In the genomic region with DNA sequence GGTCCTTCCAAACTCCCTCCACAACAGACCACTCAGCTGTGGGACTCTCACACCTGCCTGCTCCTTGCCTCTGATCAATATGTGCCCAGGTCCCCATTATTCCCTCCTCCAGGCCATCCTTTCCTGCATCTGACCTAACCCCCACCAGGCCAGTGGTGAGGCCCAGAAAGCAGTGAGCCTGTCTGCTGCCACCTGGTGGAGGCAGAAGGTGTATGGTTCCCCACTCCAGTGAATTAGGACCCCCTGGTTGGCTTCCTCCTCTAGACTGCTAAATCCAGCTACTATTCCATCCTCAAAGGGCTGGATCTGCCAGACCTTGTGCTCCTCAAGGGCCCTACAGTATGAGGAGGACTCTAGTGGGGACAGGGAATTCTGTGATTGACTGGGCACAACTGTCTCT, we compare ENCODE assay signal across 8 mouse cellular contexts.
DNase-seq lines count a peak whose midpoint lies in the region; ATAC-seq and TF ChIP-seq lines count a peak whose summit lies in the region.

No protein-coding gene starts in this region.

- ATAC-seq in G1E (ENCODE audit: extremely low read depth, insufficient number of reproducible peaks, low FRiP score, poor library complexity, severe bottlenecking) = no peak
- peak; percentile 65 for ATAC-seq in granulocyte monocyte progenitor cell, adult 5-6 weeks (replicated peaks; ENCODE audit: poor library complexity, severe bottlenecking)

- H3K4me1 ChIP-seq in heart, embryonic 10.5 days = peaks cover 11% of the 10 kb centered on the region
- no peaks in the 10 kb centered on the region for H3K4me1 ChIP-seq in G1E (ENCODE audit: insufficient read depth, low read depth, low read length)
- 0 out of 2 replicates have a peak, but pooled peaks cover 4% of the 10 kb centered on the region for H3K4me1 ChIP-seq in midbrain, embryonic 10.5 days
- peaks cover 22% of the 10 kb centered on the region for H3K4me1 ChIP-seq in thymus, adult 2 months (replicated peaks; ENCODE audit: control insufficient read depth, insufficient read depth, low read length)

- H3K27ac ChIP-seq in heart, embryonic 10.5 days = no peak overlapping the region
- no peak overlapping the region for H3K27ac ChIP-seq in midbrain, embryonic 10.5 days (replicated peaks)
- no peak overlapping the region for H3K27ac ChIP-seq in thymus, adult 2 months (ENCODE audit: control insufficient read depth, insufficient read depth, low read length)

- H3K9me3 ChIP-seq in heart, embryonic 10.5 days = no peaks in the 10 kb centered on the region
- no peaks in the 10 kb centered on the region for H3K9me3 ChIP-seq in G1E (replicated peaks)
- H3K9me3 ChIP-seq in midbrain, embryonic 10.5 days (replicated peaks) = no peaks in the 10 kb centered on the region

- no peaks in the 10 kb centered on the region for H3K27me3 ChIP-seq in heart, embryonic 10.5 days (ENCODE audit: insufficient read depth, poor library complexity, severe bottlenecking)
- no peaks in the 10 kb centered on the region for H3K27me3 ChIP-seq in G1E (ENCODE audit: insufficient read depth, low read length)
- no peaks in the 10 kb centered on the region for H3K27me3 ChIP-seq in midbrain, embryonic 10.5 days (ENCODE audit: low read depth, poor library complexity, severe bottlenecking)
- no peaks in the 10 kb centered on the region for H3K27me3 ChIP-seq in thymus, adult 2 months (ENCODE audit: control insufficient read depth, insufficient read depth, low read length)

- TF ChIP-seq POLR2A in thymus, adult 2 months (IDR thresholded peaks at IDR 0.05; ENCODE audit: control insufficient read depth, extremely low read depth, insufficient read depth, low read length, poor library complexity) = no peak

- H3K36me3 ChIP-seq in heart, embryonic 10.5 days = 0 out of 2 replicates have a peak, but pooled peaks cover 4% of the 10 kb centered on the region
- peaks cover 89% of the 10 kb centered on the region for H3K36me3 ChIP-seq in G1E (replicated peaks)
- peaks cover 6% of the 10 kb centered on the region; the same call in 1 of the 2 replicates for H3K36me3 ChIP-seq in midbrain, embryonic 10.5 days
- H3K36me3 ChIP-seq in thymus, adult 2 months (ENCODE audit: control insufficient read depth, insufficient read depth, low read length) = peaks cover 10% of the 10 kb centered on the region; the same call in 1 of the 2 replicates

- peak; percentile 29; the same call in 1 of the 2 replicates for TF ChIP-seq CTCF in G1E (IDR thresholded peaks at IDR 0.05; ENCODE audit: low read depth, low read length)
- peak; percentile 84; the same call in 1 of the 2 replicates for TF ChIP-seq CTCF in thymus, adult 2 months (IDR thresholded peaks at IDR 0.05; ENCODE audit: borderline replicate concordance, control insufficient read depth, extremely low read depth, insufficient read depth, low read length, poor library complexity)

- H3K4me3 ChIP-seq in heart, embryonic 10.5 days = no peak overlapping the region
- H3K4me3 ChIP-seq in G1E (ENCODE audit: low read depth, low read length) = no peak overlapping the region
- no peak overlapping the region for H3K4me3 ChIP-seq in midbrain, embryonic 10.5 days
- no peak overlapping the region for H3K4me3 ChIP-seq in thymus, adult 2 months (ENCODE audit: control insufficient read depth, insufficient read depth, low read length)

- peak; percentile 26 for DNase-seq in heart, adult 8-10 months (ENCODE audit: low spot score)
- DNase-seq in heart, embryonic 10.5 days (ENCODE audit: low spot score) = no peak
- peak; percentile 62 for DNase-seq in G1E (ENCODE audit: low spot score)
- DNase-seq in cerebellum, postnatal 36 days = peak; percentile 41 to 45
- DNase-seq in layer of hippocampus, postnatal 14 days (ENCODE audit: low spot score in 2 of 2) = peak; percentile 27 to 61
- peak; percentile 62 for DNase-seq in midbrain, embryonic 10.5 days (ENCODE audit: low spot score)
- DNase-seq in thymus, adult 2 months = peak; percentile 63
